Mouse (Mus musculus) megakaryocyte, embryonic 14.5 days (primary cell): ENCODE data around the gene Cacna1e. TPM values are rescaled to one million over a fixed set of nuclear protein-coding genes. Genes with fewer than 3 reads are reported as not detected.

ENCODE experiments used
- H3K27me3 ChIP-seq: replicated peaks from 2 replicates; pipeline ENCODE3; 2012; ENCODE audit warnings: inconsistent platforms
- H3K36me3 ChIP-seq: replicated peaks from 2 replicates; pipeline ENCODE3; 2012; ENCODE audit warnings: low read length, inconsistent platforms, mixed read lengths
- H3K4me1 ChIP-seq: 2 replicates; pipeline ENCODE4 v1.6.1; 2012; ENCODE audit warnings: inconsistent platforms
- H3K4me3 ChIP-seq: replicated peaks from 2 replicates; pipeline ENCODE3; 2012; ENCODE audit warnings: moderate library complexity, mild to moderate bottlenecking, inconsistent platforms
- H3K9me3 ChIP-seq: 2 replicates; pipeline ENCODE4 v1.6.1; 2012; ENCODE audit warnings: inconsistent platforms
- FLI1 ChIP-seq: IDR thresholded peaks from 2 replicates; pipeline ENCODE4 v1.6.1; 2012; ENCODE audit warnings: low read length, inconsistent platforms, mixed read lengths
- GATA1 ChIP-seq: IDR thresholded peaks from 3 replicates; pipeline ENCODE4 v1.6.1; 2012; ENCODE audit warnings: mixed read lengths, low read length, inconsistent platforms, borderline replicate concordance
- polyA plus RNA-seq: library from polyadenylated mRNA; stranded (reverse); fragments of >175 nt; gene quantifications from 2 replicates; pipeline ENCODE4 v1.2.3, GENCODE M21; 2012; ENCODE audit warnings: low replicate concordance; ENCODE audit not compliant: insufficient read depth

The Cacna1e gene
- polyA plus RNA-seq: 0.02 TPM in 1 of 2 replicates, not detected in the other

DNA sequence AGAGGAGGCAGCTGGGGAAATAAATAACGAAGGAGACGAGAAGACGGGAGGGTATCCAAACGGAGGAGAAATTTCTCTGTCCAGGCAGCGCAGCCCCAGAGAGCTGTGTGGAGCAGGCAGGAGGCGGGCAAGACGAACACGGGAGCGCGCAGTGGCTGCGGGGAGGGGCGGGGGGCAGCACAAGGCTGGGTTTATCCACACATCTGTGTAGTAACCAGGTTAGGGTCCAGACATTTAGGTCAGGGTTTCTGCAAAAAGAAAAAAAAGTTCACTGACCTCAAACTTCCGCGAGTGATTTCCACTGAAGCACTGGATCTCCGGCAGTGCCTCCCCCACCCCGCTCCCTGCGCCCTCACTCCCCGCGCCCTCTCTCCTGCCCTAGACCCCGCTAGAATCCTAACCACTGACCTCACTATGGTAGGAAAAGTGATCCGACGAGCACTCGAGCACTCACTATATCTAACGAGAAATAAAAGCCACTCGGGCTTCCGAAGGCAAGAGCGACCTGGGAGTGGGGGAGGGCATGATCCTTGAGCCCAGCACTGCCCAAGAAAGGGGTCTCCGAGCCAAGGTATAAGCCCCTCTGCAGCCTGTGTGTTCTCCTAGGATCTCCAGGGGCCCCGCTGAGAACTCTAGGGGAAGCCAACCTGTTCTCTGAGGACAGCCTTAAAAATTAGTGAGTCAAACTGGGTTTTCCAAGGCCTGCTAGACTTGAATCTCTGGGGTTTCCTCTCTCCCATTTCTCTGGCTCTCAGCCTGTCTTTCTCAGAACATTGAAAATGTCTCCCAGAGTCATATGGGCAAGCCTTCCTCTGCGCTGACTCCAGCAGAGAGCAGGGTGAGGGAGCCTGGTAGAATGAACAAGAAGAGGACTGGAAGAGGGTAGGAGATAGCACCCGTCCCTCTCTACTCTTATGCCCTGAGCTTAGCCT, at the start of gene Cacna1e:
Gene Cacna1e, minus strand, starts transcription at position 227 of the 932 bp plus-strand sequence.
- TF ChIP-seq GATA1 (no peak), FLI1 (no peak)
- Histone ChIP-seq H3K9me3 (no peaks in the 10 kb centered on the region), H3K4me3 (peak within 1 kb of the TSS; percentile 62), H3K27me3 (peaks cover 47% of the 10 kb centered on the region), H3K36me3 (no peaks in the 10 kb centered on the region), H3K4me1 (peaks cover 9% of the 10 kb centered on the region; the same call in 1 of the 2 replicates)

DNA sequence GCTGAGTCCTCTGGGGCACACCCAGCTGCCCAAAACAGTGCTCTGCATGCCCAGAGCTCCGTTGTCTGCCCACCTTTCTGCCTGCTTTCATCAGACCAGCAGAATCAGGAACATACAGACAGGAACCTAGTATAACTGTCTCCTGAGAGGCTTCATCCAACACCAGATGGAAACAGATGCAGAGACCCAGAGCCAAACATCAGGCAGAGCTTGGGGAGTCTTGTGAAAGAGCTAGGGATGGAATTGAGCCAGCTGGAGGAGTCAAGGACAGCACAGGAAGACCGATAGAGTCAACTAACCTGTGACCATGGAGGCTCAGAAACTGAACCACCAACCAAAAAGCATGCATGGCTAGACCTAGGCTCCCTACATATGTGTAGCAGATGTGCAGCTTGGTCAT, 34.1 kb upstream of the Cacna1e start:
- no peaks in the 10 kb centered on the region for H3K27me3 ChIP-seq
- no peaks in the 10 kb centered on the region for H3K4me1 ChIP-seq
- TF ChIP-seq FLI1: no peak
- TF ChIP-seq GATA1: no peak
- H3K4me3 ChIP-seq: no peak overlapping the region
- H3K36me3 ChIP-seq: no peaks in the 10 kb centered on the region
- H3K9me3 ChIP-seq: 0 out of 2 replicates have a peak, but pooled peaks cover 4% of the 10 kb centered on the region

DNA sequence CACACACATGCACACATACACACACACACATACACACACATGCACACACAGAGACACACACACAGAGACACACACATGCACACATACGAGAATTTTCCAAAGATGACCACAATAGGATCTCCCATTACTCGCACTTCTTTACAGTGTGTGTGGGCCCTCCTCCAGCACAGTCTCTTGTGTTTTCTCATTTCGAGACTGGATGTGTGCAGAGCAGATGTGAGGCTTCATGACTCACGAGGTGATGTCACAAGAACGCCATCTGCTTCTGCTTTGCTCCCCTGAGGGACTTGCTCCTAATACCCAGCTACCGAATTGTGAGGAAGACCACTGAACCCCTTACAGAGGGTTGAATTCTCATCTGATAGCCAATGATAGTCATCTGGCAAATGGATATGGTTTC, 33.1 kb upstream of the Cacna1e start:
- TF ChIP-seq FLI1 (no peak), GATA1 (no peak)
- Histone ChIP-seq H3K9me3 (0 out of 2 replicates have a peak, but pooled peaks cover 4% of the 10 kb centered on the region), H3K36me3 (no peaks in the 10 kb centered on the region), H3K4me1 (no peaks in the 10 kb centered on the region), H3K4me3 (no peak overlapping the region), H3K27me3 (no peaks in the 10 kb centered on the region)

DNA sequence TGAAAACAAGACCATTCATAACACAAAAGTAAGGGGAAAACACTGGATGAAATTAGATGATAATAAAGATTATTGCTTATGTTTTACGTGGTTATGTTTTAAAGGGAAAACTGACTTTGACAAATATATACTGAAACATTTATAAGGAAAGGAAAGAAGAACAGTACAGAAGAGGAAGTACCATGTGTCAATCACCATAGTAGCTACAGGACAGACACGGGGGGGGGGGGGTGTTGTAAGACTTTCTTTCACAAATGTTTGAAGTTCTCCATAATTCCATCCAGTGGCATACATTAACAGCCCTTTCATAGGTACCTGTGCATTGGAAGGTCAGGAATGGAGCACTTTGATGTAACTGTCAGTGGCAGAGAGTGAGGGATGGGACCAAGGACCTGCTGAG, 25.3 kb upstream of the Cacna1e start:
- Histone ChIP-seq H3K4me1 (no peaks in the 10 kb centered on the region), H3K9me3 (0 out of 2 replicates have a peak, but pooled peaks cover 4% of the 10 kb centered on the region), H3K36me3 (no peaks in the 10 kb centered on the region), H3K27me3 (no peaks in the 10 kb centered on the region), H3K4me3 (no peak overlapping the region)
- TF ChIP-seq FLI1: no peak
- TF ChIP-seq GATA1: no peak

DNA sequence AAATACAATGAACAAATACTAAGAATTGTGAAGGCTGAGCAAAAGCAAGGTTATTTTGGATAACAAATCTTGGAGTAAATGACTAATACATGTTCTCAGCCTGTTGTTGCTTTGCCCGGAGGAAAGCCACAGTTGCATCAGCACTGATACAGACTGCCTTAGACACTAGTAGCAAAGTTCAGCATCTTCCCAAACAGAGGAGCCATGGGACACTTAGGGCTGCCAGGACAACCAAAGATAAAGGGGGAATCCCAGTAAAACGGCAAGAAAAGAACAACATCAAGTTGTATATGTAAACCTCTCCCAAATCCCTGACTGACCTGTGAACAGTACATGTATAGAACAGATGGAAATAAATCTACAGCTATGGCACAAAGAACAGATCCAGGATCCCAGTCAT, 13.1 kb upstream of the Cacna1e start:
- no peaks in the 10 kb centered on the region for H3K36me3 ChIP-seq
- TF ChIP-seq FLI1 (no peak), GATA1 (no peak)
- H3K4me3 ChIP-seq: no peak overlapping the region

DNA sequence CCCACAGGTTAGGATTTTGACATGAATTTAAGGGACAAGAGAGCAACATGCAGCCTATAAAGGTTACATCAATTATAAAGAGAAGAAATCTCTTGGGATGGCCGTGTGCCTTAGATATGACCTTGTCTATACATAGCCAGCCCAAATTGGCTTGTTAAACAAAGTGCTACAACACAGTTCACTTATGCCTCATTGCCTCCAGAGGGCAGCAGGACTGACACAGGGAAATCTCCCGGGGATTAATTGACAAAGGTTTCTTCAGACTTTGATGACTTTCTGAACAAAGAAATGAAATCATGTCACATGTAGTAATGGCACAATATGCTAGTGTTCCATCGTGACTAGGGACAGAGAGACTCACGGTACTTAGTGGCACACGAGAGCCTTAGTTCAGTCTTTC, 5.9 kb upstream of the Cacna1e start:
- Histone ChIP-seq H3K27me3 (peaks cover 12% of the 10 kb centered on the region), H3K36me3 (no peaks in the 10 kb centered on the region), H3K9me3 (peaks cover 14% of the 10 kb centered on the region), H3K4me3 (no peak overlapping the region), H3K4me1 (no peaks in the 10 kb centered on the region)
- TF ChIP-seq FLI1 (no peak), GATA1 (no peak)

More for the DNA sequence above, 13.1 kb upstream of the Cacna1e start:
- Histone ChIP-seq H3K27me3 (no peaks in the 10 kb centered on the region), H3K4me1 (no peaks in the 10 kb centered on the region), H3K9me3 (peaks cover 9% of the 10 kb centered on the region)

DNA sequence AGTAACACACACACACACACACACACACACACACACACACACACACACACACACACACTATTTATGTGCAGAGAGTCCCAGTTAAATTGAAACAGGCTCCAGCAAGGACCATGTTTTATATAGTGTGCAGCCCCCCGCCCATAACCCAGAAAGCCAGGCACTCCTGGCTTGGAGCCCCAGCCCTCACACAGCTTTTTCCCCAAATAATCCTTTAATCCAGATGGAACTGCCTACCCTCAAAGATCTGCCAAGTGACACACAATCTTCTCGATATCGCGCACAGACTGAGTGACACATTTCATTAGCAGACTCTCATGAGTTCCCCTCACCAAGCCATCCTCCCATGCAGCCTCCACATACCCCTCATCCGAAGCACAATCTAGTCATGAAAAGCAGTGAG, 4.2 kb upstream of the Cacna1e start:
- Histone ChIP-seq H3K27me3 (peaks cover 29% of the 10 kb centered on the region), H3K4me3 (no peak overlapping the region)
- TF ChIP-seq GATA1 (no peak), FLI1 (no peak)

DNA sequence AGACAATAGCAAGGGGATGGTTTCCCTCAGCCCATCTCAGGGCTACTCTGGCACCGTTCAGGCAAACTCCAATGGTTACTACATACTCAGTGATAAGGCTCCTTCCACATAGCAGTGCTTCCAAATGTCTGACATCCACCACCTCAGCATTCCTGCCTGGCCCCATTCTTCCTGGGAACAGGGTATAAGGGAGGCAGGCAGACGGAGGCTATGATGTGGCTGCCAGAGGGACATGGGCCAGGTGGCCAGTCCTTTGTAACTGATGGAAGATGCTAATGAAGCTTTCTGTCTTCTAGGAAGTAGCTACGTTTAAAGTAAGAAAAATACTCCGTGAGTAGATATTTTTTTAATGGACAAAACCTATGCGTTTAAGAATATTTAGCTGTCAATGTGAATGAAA, 3.7 kb upstream of the Cacna1e start:
- TF ChIP-seq FLI1 (no peak), GATA1 (no peak)
- Histone ChIP-seq H3K36me3 (no peaks in the 10 kb centered on the region), H3K27me3 (peaks cover 34% of the 10 kb centered on the region), H3K4me1 (peaks cover 9% of the 10 kb centered on the region; the same call in 1 of the 2 replicates), H3K9me3 (peaks cover 10% of the 10 kb centered on the region), H3K4me3 (no peak overlapping the region)

More for the DNA sequence above, 4.2 kb upstream of the Cacna1e start:
- H3K9me3 ChIP-seq: peaks cover 14% of the 10 kb centered on the region
- peaks cover 9% of the 10 kb centered on the region; the same call in 1 of the 2 replicates for H3K4me1 ChIP-seq
- no peaks in the 10 kb centered on the region for H3K36me3 ChIP-seq

DNA sequence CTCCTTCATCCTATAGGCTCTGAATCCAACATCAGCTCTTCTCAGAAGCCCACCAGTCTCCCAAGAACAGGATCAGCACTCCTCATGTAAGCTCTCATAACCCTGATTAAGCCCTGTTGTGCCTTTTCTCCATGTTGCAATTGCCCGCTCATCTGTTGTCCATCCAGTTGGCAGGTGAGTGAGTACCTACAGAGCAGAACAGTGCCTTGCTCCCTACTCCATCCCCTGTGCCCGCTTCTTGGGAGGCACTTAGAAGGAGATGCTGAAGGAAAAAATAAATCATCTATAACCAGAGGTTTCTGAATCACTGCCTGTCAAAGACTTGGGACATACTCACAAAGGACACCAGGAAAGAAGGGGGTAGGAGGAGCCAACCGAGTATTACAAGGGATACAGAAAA, 3.2 kb upstream of the Cacna1e start:
- H3K36me3 ChIP-seq: no peaks in the 10 kb centered on the region
- H3K4me3 ChIP-seq: no peak overlapping the region
- TF ChIP-seq FLI1 (no peak), GATA1 (no peak)
- H3K4me1 ChIP-seq: peaks cover 9% of the 10 kb centered on the region; the same call in 1 of the 2 replicates
- peaks cover 6% of the 10 kb centered on the region for H3K9me3 ChIP-seq
- peaks cover 39% of the 10 kb centered on the region for H3K27me3 ChIP-seq

DNA sequence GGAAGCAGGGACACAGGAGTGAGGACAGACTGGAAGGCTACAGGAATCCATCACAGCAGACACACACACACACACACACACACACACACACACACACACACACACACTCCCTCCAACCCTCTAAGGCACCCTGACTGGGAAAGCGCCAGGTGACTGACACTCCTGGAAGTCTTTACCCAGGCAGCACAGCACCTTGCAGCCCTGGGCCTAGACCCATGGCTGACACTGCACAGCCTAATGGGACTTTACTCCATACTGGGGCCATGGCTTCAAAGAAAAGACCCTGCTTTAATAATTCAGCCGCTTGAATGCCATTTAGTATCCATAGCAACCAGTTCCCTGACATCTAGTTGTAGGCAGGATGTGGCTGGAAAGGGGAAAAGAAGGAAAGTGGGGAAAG, 2.3 kb upstream of the Cacna1e start:
- Histone ChIP-seq H3K4me1 (peaks cover 9% of the 10 kb centered on the region; the same call in 1 of the 2 replicates), H3K27me3 (peaks cover 42% of the 10 kb centered on the region), H3K4me3 (no peak overlapping the region), H3K9me3 (no peaks in the 10 kb centered on the region), H3K36me3 (no peaks in the 10 kb centered on the region)
- TF ChIP-seq GATA1: no peak
- TF ChIP-seq FLI1: no peak
